Mouse (Mus musculus): Measurements from ENCODE around the gene Sirt3. TPM values are rescaled to one million over a fixed set of nuclear protein-coding genes. Genes with fewer than 3 reads are reported as not detected.

Sirt3 gene
- polyA plus RNA-seq, 1 experiment from 2014 or later: 32.4 TPM

GRCm38 (mm10) chr7:140821305-140821652 is 60.8 kb downstream of the Sirt3 start:
- Histone ChIP-seq H3K36me3 (no peaks in the 10 kb centered on the region), H3K27me3 (replicated peaks) (no peaks in the 10 kb centered on the region), H3K4me1 (no peaks in the 10 kb centered on the region), H3K4me3 (peak overlapping the region; percentile 50), H3K27ac (no peak overlapping the region), H3K9me3 (no peaks in the 10 kb centered on the region), H3K4me2 (replicated peaks) (peak overlapping the region; percentile 70), H3K9ac (no peak overlapping the region; the same call in 1 of the 2 replicates)
- ATAC-seq (ENCODE audit: low FRiP score, low read depth): peak; percentile 57; the same call in 1 of the 2 replicates
- WGBS: 55% methylated on average over 5 of the region's 5 CpGs

GRCm38 (mm10) chr7:140820173-140820572 is 61.9 kb downstream of the Sirt3 start:
- ATAC-seq (ENCODE audit: low FRiP score, low read depth): no peak
- H3K36me3 ChIP-seq: no peaks in the 10 kb centered on the region
- H3K9ac ChIP-seq: no peak overlapping the region
- H3K27me3 ChIP-seq (replicated peaks): no peaks in the 10 kb centered on the region
- no peak overlapping the region for H3K4me2 ChIP-seq (replicated peaks)
- H3K9me3 ChIP-seq: no peaks in the 10 kb centered on the region
- H3K4me1 ChIP-seq: no peaks in the 10 kb centered on the region
- WGBS: 67% methylated on average over 4 of the region's 4 CpGs
- no peak overlapping the region for H3K4me3 ChIP-seq
- no peak overlapping the region for H3K27ac ChIP-seq

Other genes with a start within 250 kb of the Sirt3 start
- not detected in 2 replicates for gene Olfr53, start 235.9 kb downstream of the Sirt3 start, polyA plus RNA-seq (2016; fragmentation: Nextera tagmentation; extraction: Ambion mirVana)
- gene Olfr539, start 222.4 kb downstream of the Sirt3 start, polyA plus RNA-seq (2016; fragmentation: Nextera tagmentation; extraction: Ambion mirVana): not detected in 2 replicates
- not detected in 2 replicates for gene Olfr45, start 200.4 kb downstream of the Sirt3 start, polyA plus RNA-seq (2016; fragmentation: Nextera tagmentation; extraction: Ambion mirVana)
- not detected in 2 replicates for gene Olfr541, start 185.0 kb downstream of the Sirt3 start, polyA plus RNA-seq (2016; fragmentation: Nextera tagmentation; extraction: Ambion mirVana)
- not detected in 2 replicates for gene Cyp2e1, start 118.6 kb downstream of the Sirt3 start, polyA plus RNA-seq (2016; fragmentation: Nextera tagmentation; extraction: Ambion mirVana)
- gene Syce1, start 94.5 kb downstream of the Sirt3 start, polyA plus RNA-seq (2016; fragmentation: Nextera tagmentation; extraction: Ambion mirVana): 0.23 and 0.30 TPM in 2 replicates
- 13.2 and 15.3 TPM in 2 replicates for gene Zfp941, start 60.1 kb downstream of the Sirt3 start, polyA plus RNA-seq (2016; fragmentation: Nextera tagmentation; extraction: Ambion mirVana)
- gene Urah, start 47.3 kb downstream of the Sirt3 start, polyA plus RNA-seq (2016; fragmentation: Nextera tagmentation; extraction: Ambion mirVana): not detected in 2 replicates
- gene Scgb1c1, start 36.8 kb downstream of the Sirt3 start, polyA plus RNA-seq (2016; fragmentation: Nextera tagmentation; extraction: Ambion mirVana): not detected in 2 replicates
- not detected in 2 replicates for gene Odf3, start 34.5 kb downstream of the Sirt3 start, polyA plus RNA-seq (2016; fragmentation: Nextera tagmentation; extraction: Ambion mirVana)
- gene Gm45785, start 26.0 kb downstream of the Sirt3 start, polyA plus RNA-seq (2016; fragmentation: Nextera tagmentation; extraction: Ambion mirVana): not detected in 2 replicates
- gene Ric8a, start 25.4 kb downstream of the Sirt3 start, polyA plus RNA-seq (2016; fragmentation: Nextera tagmentation; extraction: Ambion mirVana): 89.1 and 94.8 TPM in 2 replicates
- gene Bet1l, start 24.7 kb downstream of the Sirt3 start, polyA plus RNA-seq (2016; fragmentation: Nextera tagmentation; extraction: Ambion mirVana): 30.3 and 34.2 TPM in 2 replicates
- gene Psmd13, start 341 bp downstream of the Sirt3 start, polyA plus RNA-seq (2016; fragmentation: Nextera tagmentation; extraction: Ambion mirVana): 293 and 317 TPM in 2 replicates
- gene Cox8b, start 18.1 kb upstream of the Sirt3 start, polyA plus RNA-seq (2016; fragmentation: Nextera tagmentation; extraction: Ambion mirVana): 1.9 and 2.2 TPM in 2 replicates
- 0.08 TPM in 1 of 2 replicates, not detected in the other for gene Nlrp6, start 38.6 kb upstream of the Sirt3 start, polyA plus RNA-seq (2016; fragmentation: Nextera tagmentation; extraction: Ambion mirVana)
- 11.2 and 12.2 TPM in 2 replicates for gene Pgghg, start 59.1 kb upstream of the Sirt3 start, polyA plus RNA-seq (2016; fragmentation: Nextera tagmentation; extraction: Ambion mirVana)
- gene Ifitm5, start 68.0 kb upstream of the Sirt3 start, polyA plus RNA-seq (2016; fragmentation: Nextera tagmentation; extraction: Ambion mirVana): 1.2 and 1.6 TPM in 2 replicates
- 0.55 TPM in 1 of 2 replicates, not detected in the other for gene Gm45717, start 73.6 kb upstream of the Sirt3 start, polyA plus RNA-seq (2016; fragmentation: Nextera tagmentation; extraction: Ambion mirVana)
- 314 and 316 TPM in 2 replicates for gene Ifitm2, start 73.7 kb upstream of the Sirt3 start, polyA plus RNA-seq (2016; fragmentation: Nextera tagmentation; extraction: Ambion mirVana)
- gene Ifitm1, start 84.9 kb upstream of the Sirt3 start, polyA plus RNA-seq (2016; fragmentation: Nextera tagmentation; extraction: Ambion mirVana): 10.1 and 13.6 TPM in 2 replicates
- gene Ifitm3, start 128.5 kb upstream of the Sirt3 start, polyA plus RNA-seq (2016; fragmentation: Nextera tagmentation; extraction: Ambion mirVana): 23.9 and 29.2 TPM in 2 replicates
- gene Ifitm6, start 135.6 kb upstream of the Sirt3 start, polyA plus RNA-seq (2016; fragmentation: Nextera tagmentation; extraction: Ambion mirVana): 0.42 and 0.54 TPM in 2 replicates
- gene Gm17387, start 146.8 kb upstream of the Sirt3 start, polyA plus RNA-seq (2016; fragmentation: Nextera tagmentation; extraction: Ambion mirVana): not detected in 2 replicates
- gene B4galnt4, start 178.8 kb upstream of the Sirt3 start, polyA plus RNA-seq (2016; fragmentation: Nextera tagmentation; extraction: Ambion mirVana): 40.8 and 41.5 TPM in 2 replicates
- gene Pkp3, start 195.9 kb upstream of the Sirt3 start, polyA plus RNA-seq (2016; fragmentation: Nextera tagmentation; extraction: Ambion mirVana): 1.6 and 3.1 TPM in 2 replicates
- 1.6 and 2.3 TPM in 2 replicates for gene Sigirr, start 218.3 kb upstream of the Sirt3 start, polyA plus RNA-seq (2016; fragmentation: Nextera tagmentation; extraction: Ambion mirVana)
- gene Ano9, start 235.5 kb upstream of the Sirt3 start, polyA plus RNA-seq (2016; fragmentation: Nextera tagmentation; extraction: Ambion mirVana): 0.22 TPM in 1 of 2 replicates, not detected in the other
- gene Ptdss2, start 240.1 kb upstream of the Sirt3 start, polyA plus RNA-seq (2016; fragmentation: Nextera tagmentation; extraction: Ambion mirVana): 74.7 and 79.8 TPM in 2 replicates